Mouse (Mus musculus): ENCODE data around the gene Fcnb. TPM values are rescaled to one million over a fixed set of nuclear protein-coding genes. Genes with fewer than 3 reads are reported as not detected.

Fcnb gene
- total RNA-seq, 2 experiments from 2014 or later = 0.45 TPM; not detected in 1

DNA sequence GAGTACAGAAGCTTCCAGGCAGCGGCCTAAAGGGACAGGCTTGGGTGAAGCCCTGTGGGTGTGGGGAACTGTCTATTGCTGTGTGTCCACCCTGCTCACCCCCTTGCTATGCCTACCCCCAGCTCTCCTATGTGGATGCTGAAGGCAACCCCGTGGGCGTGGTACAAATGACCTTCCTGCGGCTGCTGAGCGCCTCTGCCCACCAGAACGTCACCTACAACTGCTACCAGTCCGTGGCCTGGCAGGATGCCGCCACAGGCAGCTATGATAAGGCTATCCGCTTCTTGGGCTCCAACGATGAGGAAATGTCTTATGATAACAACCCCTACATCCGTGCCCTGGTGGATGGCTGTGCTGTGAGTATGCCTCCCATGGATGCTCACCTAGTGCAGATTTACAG is 52.2 kb downstream of the Fcnb start:
- DNase-seq = no peak

DNA sequence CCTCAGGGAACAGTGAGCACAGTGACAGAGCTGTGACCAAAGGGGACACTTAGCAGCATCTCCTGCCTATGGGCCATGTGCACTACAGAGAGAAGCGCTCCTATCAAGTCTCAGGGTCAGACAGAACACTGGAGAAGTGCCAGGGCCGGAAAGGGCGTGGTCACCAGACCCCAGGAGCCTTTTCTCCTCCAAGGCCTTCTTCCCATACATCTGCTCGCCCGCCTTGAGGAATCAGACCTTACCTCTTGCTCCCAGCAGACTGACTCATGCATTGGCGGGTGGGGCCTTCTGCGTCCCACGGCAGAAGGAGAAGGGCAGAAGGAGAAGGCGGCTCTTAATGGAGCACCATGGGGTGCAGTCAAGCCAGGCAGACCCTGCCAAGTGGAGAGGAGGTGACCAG is 52.8 kb downstream of the Fcnb start:
- DNase-seq = no peak

Other genes with a start within 250 kb of the Fcnb start
- gene Col5a1, start 198.5 kb downstream of the Fcnb start, total RNA-seq (2021) = 100 to 1,000 TPM; 204 to 280 TPM
- gene Olfm1, start 108.1 kb upstream of the Fcnb start, total RNA-seq (2021) = 10 to 100 TPM; 20.6 to 21.8 TPM